Mouse (Mus musculus) midbrain, embryonic 16.5 days (tissue): ENCODE measurements at regions not wholly inside any gene's neighbourhood (a gene's known extent, or its start where the extent isn't known, plus 50 kb on each side); places are given as distances from the start of the nearest gene placed in this dataset.

Experiments used
- ATAC-seq: fragments of 200-750 bp; cut with Nextera tagmentation; 2 replicates; pipeline ENCODE4 v1.8.0; 2017; ENCODE audit warnings: moderate TSS enrichment
- H3K27ac ChIP-seq: fragments of 300-500 bp; sonication (generic); 2 replicates; pipeline ENCODE4 v1.5.1; 2014; ENCODE audit warnings: mild to moderate bottlenecking, low read length, mixed read lengths
- H3K27me3 ChIP-seq: fragments of 300-500 bp; sonication (generic); 2 replicates; pipeline ENCODE4 v1.6.1; 2014; ENCODE audit warnings: low read depth, low read length, mixed read lengths; ENCODE audit not compliant: control insufficient read depth, insufficient read depth
- H3K36me3 ChIP-seq: fragments of 300-500 bp; sonication (generic); 2 replicates; pipeline ENCODE4 v1.6.1; 2014; ENCODE audit warnings: mild to moderate bottlenecking, low read length, moderate library complexity, mixed read lengths; ENCODE audit not compliant: control insufficient read depth, insufficient read depth
- H3K4me1 ChIP-seq: fragments of 300-500 bp; sonication (generic); 2 replicates; pipeline ENCODE4 v1.6.1; 2014; ENCODE audit warnings: mild to moderate bottlenecking, low read length, mixed read lengths; ENCODE audit not compliant: control insufficient read depth, insufficient read depth
- H3K4me2 ChIP-seq: fragments of 300-500 bp; sonication (generic); 2 replicates; pipeline ENCODE4 v1.6.1; 2014; ENCODE audit warnings: mild to moderate bottlenecking, low read length, mixed read lengths
- H3K4me3 ChIP-seq: fragments of 300-500 bp; sonication (generic); 2 replicates; pipeline ENCODE4 v1.5.1; 2014; ENCODE audit warnings: low read depth, mild to moderate bottlenecking, low read length, moderate library complexity, mixed read lengths
- H3K9ac ChIP-seq: fragments of 300-500 bp; sonication (generic); 2 replicates; pipeline ENCODE4 v1.6.1; 2014; ENCODE audit warnings: low read depth, low read length, mixed read lengths
- H3K9me3 ChIP-seq: fragments of 300-500 bp; sonication (generic); replicated peaks from 2 replicates; pipeline ENCODE4 v1.6.1; 2014; ENCODE audit warnings: mild to moderate bottlenecking, low read length, mixed read lengths; ENCODE audit not compliant: control insufficient read depth, poor library complexity, severe bottlenecking
- WGBS: fragments of 180-500 bp; shearing (Covaris S2); extraction: QIAGEN DNeasy Blood & Tissue Kit; methylation state at CpG from one replicate; pipeline ENCODE4 v1.1.7; 2014; 5-methylcytosine and 5-hydroxymethylcytosine counted together

GRCm38 (mm10) chr12:51501185-51501584 lies 92.0 kb upstream of the Coch start:
- Histone ChIP-seq H3K9me3 (no peaks in the 10 kb centered on the region), H3K4me2 (no peak overlapping the region), H3K4me1 (no peaks in the 10 kb centered on the region; the same call in 1 of the 2 replicates), H3K36me3 (no peaks in the 10 kb centered on the region), H3K4me3 (no peak overlapping the region), H3K27me3 (no peaks in the 10 kb centered on the region), H3K9ac (no peak overlapping the region), H3K27ac (no peak overlapping the region)
- 86% methylated on average over 4 of the region's 4 CpGs for WGBS
- no peak for ATAC-seq

GRCm38 (mm10) chr12:51502724-51503123 lies 90.4 kb upstream of the Coch start:
- H3K4me2 ChIP-seq: no peak overlapping the region
- no peaks in the 10 kb centered on the region; the same call in 1 of the 2 replicates for H3K4me1 ChIP-seq
- H3K9ac ChIP-seq: no peak overlapping the region
- no peak overlapping the region for H3K4me3 ChIP-seq
- no peaks in the 10 kb centered on the region for H3K9me3 ChIP-seq
- H3K27me3 ChIP-seq: no peaks in the 10 kb centered on the region
- no peak for ATAC-seq
- H3K36me3 ChIP-seq: no peaks in the 10 kb centered on the region
- no peak overlapping the region for H3K27ac ChIP-seq
- WGBS: 85% methylated on average over 4 of the region's 4 CpGs

GRCm38 (mm10) chr12:51503706-51504105 lies 89.4 kb upstream of the Coch start:
- 87% methylated on average over 4 of the region's 4 CpGs for WGBS
- no peak for ATAC-seq
- no peaks in the 10 kb centered on the region for H3K36me3 ChIP-seq

GRCm38 (mm10) chr12:51504581-51504980 lies 88.6 kb upstream of the Coch start:
- H3K36me3 ChIP-seq: no peaks in the 10 kb centered on the region

More at GRCm38 (mm10) chr12:51503706-51504105, 89.4 kb upstream of the Coch start:
- no peak overlapping the region for H3K9ac ChIP-seq
- no peaks in the 10 kb centered on the region for H3K9me3 ChIP-seq
- no peaks in the 10 kb centered on the region for H3K27me3 ChIP-seq
- H3K4me1 ChIP-seq: no peaks in the 10 kb centered on the region; the same call in 1 of the 2 replicates
- no peak overlapping the region for H3K4me3 ChIP-seq
- H3K27ac ChIP-seq: no peak overlapping the region
- no peak overlapping the region for H3K4me2 ChIP-seq

GRCm38 (mm10) chr12:51510010-51510409 lies 83.1 kb upstream of the Coch start:
- Histone ChIP-seq H3K4me2 (no peak overlapping the region), H3K27ac (no peak overlapping the region), H3K27me3 (no peaks in the 10 kb centered on the region), H3K9me3 (no peaks in the 10 kb centered on the region), H3K9ac (no peak overlapping the region), H3K36me3 (no peaks in the 10 kb centered on the region), H3K4me3 (no peak overlapping the region), H3K4me1 (no peaks in the 10 kb centered on the region; the same call in 1 of the 2 replicates)
- 74% methylated on average over 2 of the region's 2 CpGs for WGBS
- 0 out of 2 replicates have a peak, but pooled peaks have one; percentile 45 for ATAC-seq

More at GRCm38 (mm10) chr12:51504581-51504980, 88.6 kb upstream of the Coch start:
- H3K27ac ChIP-seq: no peak overlapping the region
- no peak overlapping the region for H3K4me2 ChIP-seq
- no peaks in the 10 kb centered on the region for H3K27me3 ChIP-seq
- H3K4me1 ChIP-seq: no peaks in the 10 kb centered on the region; the same call in 1 of the 2 replicates
- H3K9me3 ChIP-seq: no peaks in the 10 kb centered on the region
- H3K9ac ChIP-seq: no peak overlapping the region
- ATAC-seq: peak; percentile 28; the same call in 1 of the 2 replicates
- 23% methylated on average over 7 of the region's 7 CpGs for WGBS
- H3K4me3 ChIP-seq: no peak overlapping the region

GRCm38 (mm10) chr12:51516726-51517125 lies 76.4 kb upstream of the Coch start:
- H3K9me3 ChIP-seq: no peaks in the 10 kb centered on the region
- 88% methylated on average over 3 of the region's 3 CpGs for WGBS
- no peaks in the 10 kb centered on the region for H3K36me3 ChIP-seq
- no peak overlapping the region for H3K27ac ChIP-seq
- no peak overlapping the region for H3K9ac ChIP-seq
- no peak overlapping the region for H3K4me2 ChIP-seq
- no peaks in the 10 kb centered on the region for H3K27me3 ChIP-seq
- H3K4me3 ChIP-seq: no peak overlapping the region
- no peaks in the 10 kb centered on the region for H3K4me1 ChIP-seq
- no peak for ATAC-seq

GRCm38 (mm10) chr12:51521610-51522120 lies 71.5 kb upstream of the Coch start:
- H3K9ac ChIP-seq: no peak overlapping the region
- H3K27me3 ChIP-seq: no peaks in the 10 kb centered on the region
- H3K9me3 ChIP-seq: no peaks in the 10 kb centered on the region
- no peak overlapping the region for H3K4me3 ChIP-seq
- H3K36me3 ChIP-seq: no peaks in the 10 kb centered on the region
- no peak overlapping the region for H3K27ac ChIP-seq
- no peak overlapping the region for H3K4me2 ChIP-seq
- no peaks in the 10 kb centered on the region for H3K4me1 ChIP-seq
- 75% methylated on average over 2 of the region's 2 CpGs for WGBS
- no peak for ATAC-seq

GRCm38 (mm10) chr12:51523866-51524265 lies 69.3 kb upstream of the Coch start:
- Histone ChIP-seq H3K9me3 (no peaks in the 10 kb centered on the region), H3K27me3 (no peaks in the 10 kb centered on the region), H3K9ac (no peak overlapping the region), H3K4me3 (no peak overlapping the region), H3K36me3 (no peaks in the 10 kb centered on the region), H3K4me1 (no peaks in the 10 kb centered on the region), H3K27ac (no peak overlapping the region), H3K4me2 (no peak overlapping the region)
- WGBS: 90% methylated on average over 4 of the region's 4 CpGs
- ATAC-seq: no peak

GRCm38 (mm10) chr12:51527854-51528253 lies 65.3 kb upstream of the Coch start:
- no peak overlapping the region for H3K27ac ChIP-seq
- no peak overlapping the region for H3K9ac ChIP-seq
- WGBS: 86% methylated on average over 2 of the region's 2 CpGs

More at GRCm38 (mm10) chr12:51527854-51528253, 65.3 kb upstream of the Coch start:
- no peak overlapping the region for H3K4me3 ChIP-seq
- no peaks in the 10 kb centered on the region for H3K9me3 ChIP-seq
- H3K4me2 ChIP-seq: no peak overlapping the region
- H3K27me3 ChIP-seq: no peaks in the 10 kb centered on the region
- no peaks in the 10 kb centered on the region for H3K36me3 ChIP-seq
- ATAC-seq: no peak
- H3K4me1 ChIP-seq: no peaks in the 10 kb centered on the region
